Mouse (Mus musculus): ENCODE data around the gene Sh3gl2. TPM values are rescaled to one million over a fixed set of nuclear protein-coding genes. Genes with fewer than 3 reads are reported as not detected.
A peak's percentile ranks its signal among the peaks of the same experiment; 100 is the strongest.

The Sh3gl2 gene
- polyA plus RNA-seq, 1 experiment from 2014 or later, result 112 TPM

GRCm38 (mm10) chr4:85205636-85206211, 798 bp downstream of the Sh3gl2 start:
- H3K9ac ChIP-seq, result peak overlapping the region; percentile 77
- H3K36me3 ChIP-seq, result no peaks in the 10 kb centered on the region
- WGBS, result under 1% methylated on average over 43 of the region's 43 CpGs

GRCm38 (mm10) chr4:85206675-85207400, 1.9 kb downstream of the Sh3gl2 start:
- ATAC-seq (ENCODE audit: low FRiP score, low read depth), result no peak
- 45% methylated on average over 3 of the region's 3 CpGs for WGBS
- Histone ChIP-seq H3K9ac (no peak overlapping the region), H3K36me3 (no peaks in the 10 kb centered on the region), H3K9me3 (no peaks in the 10 kb centered on the region), H3K4me1 (replicated peaks) (peaks cover 17% of the 10 kb centered on the region), H3K27ac (replicated peaks) (no peak overlapping the region), H3K27me3 (0 out of 2 replicates have a peak, but pooled peaks cover 7% of the 10 kb centered on the region), H3K4me2 (peak overlapping the region; percentile 96), H3K4me3 (peak overlapping the region; percentile 22)

More at GRCm38 (mm10) chr4:85205636-85206211, 798 bp downstream of the Sh3gl2 start:
- Histone ChIP-seq H3K27ac (replicated peaks) (peak overlapping the region; percentile 93), H3K4me2 (peak overlapping the region; percentile 96), H3K4me1 (replicated peaks) (peaks cover 17% of the 10 kb centered on the region), H3K4me3 (peak overlapping the region; percentile 66), H3K9me3 (no peaks in the 10 kb centered on the region), H3K27me3 (0 out of 2 replicates have a peak, but pooled peaks cover 7% of the 10 kb centered on the region)
- ATAC-seq (ENCODE audit: low FRiP score, low read depth), result peak; percentile 80

GRCm38 (mm10) chr4:85207515-85207914, 2.6 kb downstream of the Sh3gl2 start:
- H3K27ac ChIP-seq (replicated peaks), result no peak overlapping the region
- H3K9ac ChIP-seq, result no peak overlapping the region
- 91% methylated on average over 9 of the region's 9 CpGs for WGBS
- ATAC-seq (ENCODE audit: low FRiP score, low read depth), result no peak
- H3K4me3 ChIP-seq, result no peak overlapping the region
- 0 out of 2 replicates have a peak, but pooled peaks cover 7% of the 10 kb centered on the region for H3K27me3 ChIP-seq
- peak overlapping the region; percentile 96; the same call in 1 of the 2 replicates for H3K4me2 ChIP-seq
- H3K36me3 ChIP-seq, result no peaks in the 10 kb centered on the region
- no peaks in the 10 kb centered on the region for H3K9me3 ChIP-seq
- H3K4me1 ChIP-seq (replicated peaks), result peaks cover 17% of the 10 kb centered on the region

GRCm38 (mm10) chr4:85208531-85208930, 3.6 kb downstream of the Sh3gl2 start:
- no peak overlapping the region for H3K9ac ChIP-seq
- no peak overlapping the region for H3K27ac ChIP-seq (replicated peaks)
- H3K36me3 ChIP-seq, result no peaks in the 10 kb centered on the region
- 0 out of 2 replicates have a peak, but pooled peaks cover 3% of the 10 kb centered on the region for H3K27me3 ChIP-seq
- H3K4me3 ChIP-seq, result no peak overlapping the region
- peaks cover 17% of the 10 kb centered on the region for H3K4me1 ChIP-seq (replicated peaks)
- no peaks in the 10 kb centered on the region for H3K9me3 ChIP-seq
- WGBS, result 79% methylated on average over 1 of the region's 1 CpGs
- H3K4me2 ChIP-seq, result no peak overlapping the region
- ATAC-seq (ENCODE audit: low FRiP score, low read depth), result no peak

GRCm38 (mm10) chr4:85210953-85211352, 6.0 kb downstream of the Sh3gl2 start:
- Histone ChIP-seq H3K4me1 (replicated peaks) (peaks cover 15% of the 10 kb centered on the region), H3K27me3 (no peaks in the 10 kb centered on the region), H3K4me3 (no peak overlapping the region), H3K9ac (no peak overlapping the region), H3K4me2 (no peak overlapping the region), H3K36me3 (no peaks in the 10 kb centered on the region), H3K9me3 (no peaks in the 10 kb centered on the region), H3K27ac (replicated peaks) (no peak overlapping the region)
- no peak for ATAC-seq (ENCODE audit: low FRiP score, low read depth)
- WGBS, result 86% methylated on average over 3 of the region's 3 CpGs

- Histone ChIP-seq H3K4me3 (no peak overlapping the region), H3K4me2 (no peak overlapping the region), H3K4me1 (replicated peaks) (no peaks in the 10 kb centered on the region), H3K9ac (no peak overlapping the region), H3K27me3 (no peaks in the 10 kb centered on the region), H3K9me3 (no peaks in the 10 kb centered on the region), H3K36me3 (no peaks in the 10 kb centered on the region), H3K27ac (replicated peaks) (no peak overlapping the region)
- WGBS, result 86% methylated on average over 4 of the region's 4 CpGs
- no peak for ATAC-seq (ENCODE audit: low FRiP score, low read depth)
Observed at GRCm38 (mm10) chr4:85217003-85217402, 12.1 kb downstream of the Sh3gl2 start.

- H3K9ac ChIP-seq, result no peak overlapping the region
- no peak for ATAC-seq (ENCODE audit: low FRiP score, low read depth)
- WGBS, result 72% methylated on average over 5 of the region's 5 CpGs
Observed at GRCm38 (mm10) chr4:85222716-85223115, 17.8 kb downstream of the Sh3gl2 start.

GRCm38 (mm10) chr4:85226731-85227130, 21.8 kb downstream of the Sh3gl2 start:
- no peak for ATAC-seq (ENCODE audit: low FRiP score, low read depth)
- Histone ChIP-seq H3K4me3 (no peak overlapping the region), H3K4me2 (no peak overlapping the region), H3K27me3 (no peaks in the 10 kb centered on the region), H3K9me3 (no peaks in the 10 kb centered on the region), H3K4me1 (replicated peaks) (0 out of 2 replicates have a peak, but pooled peaks cover 4% of the 10 kb centered on the region), H3K27ac (replicated peaks) (no peak overlapping the region), H3K9ac (no peak overlapping the region), H3K36me3 (no peaks in the 10 kb centered on the region)
- WGBS, result 85% methylated on average over 5 of the region's 5 CpGs

More at GRCm38 (mm10) chr4:85222716-85223115, 17.8 kb downstream of the Sh3gl2 start:
- no peaks in the 10 kb centered on the region for H3K4me1 ChIP-seq (replicated peaks)
- H3K4me2 ChIP-seq, result no peak overlapping the region
- H3K27me3 ChIP-seq, result no peaks in the 10 kb centered on the region
- no peak overlapping the region for H3K4me3 ChIP-seq
- H3K36me3 ChIP-seq, result no peaks in the 10 kb centered on the region
- no peaks in the 10 kb centered on the region for H3K9me3 ChIP-seq
- no peak overlapping the region for H3K27ac ChIP-seq (replicated peaks)

GRCm38 (mm10) chr4:85227664-85228588, 23.0 kb downstream of the Sh3gl2 start:
- H3K9ac ChIP-seq, result no peak overlapping the region
- no peak overlapping the region for H3K4me3 ChIP-seq
- ATAC-seq (ENCODE audit: low FRiP score, low read depth), result no peak
- WGBS, result 79% methylated on average over 9 of the region's 9 CpGs
- no peaks in the 10 kb centered on the region for H3K9me3 ChIP-seq
- peaks cover 13% of the 10 kb centered on the region for H3K4me1 ChIP-seq (replicated peaks)
- H3K4me2 ChIP-seq, result no peak overlapping the region
- no peaks in the 10 kb centered on the region for H3K36me3 ChIP-seq
- no peaks in the 10 kb centered on the region for H3K27me3 ChIP-seq
- H3K27ac ChIP-seq (replicated peaks), result no peak overlapping the region

- Histone ChIP-seq H3K27me3 (no peaks in the 10 kb centered on the region), H3K36me3 (no peaks in the 10 kb centered on the region), H3K27ac (replicated peaks) (no peak overlapping the region), H3K9me3 (no peaks in the 10 kb centered on the region), H3K4me2 (no peak overlapping the region), H3K4me3 (no peak overlapping the region), H3K9ac (no peak overlapping the region), H3K4me1 (replicated peaks) (peaks cover 16% of the 10 kb centered on the region)
- no peak for ATAC-seq (ENCODE audit: low FRiP score, low read depth)
- WGBS, result 80% methylated on average over 5 of the region's 5 CpGs
Observed at GRCm38 (mm10) chr4:85228589-85228948, 23.6 kb downstream of the Sh3gl2 start.

- Histone ChIP-seq H3K4me3 (no peak overlapping the region), H3K9ac (no peak overlapping the region), H3K4me2 (peak overlapping the region; percentile 5; the same call in 1 of the 2 replicates), H3K36me3 (no peaks in the 10 kb centered on the region), H3K9me3 (no peaks in the 10 kb centered on the region), H3K27me3 (no peaks in the 10 kb centered on the region), H3K27ac (replicated peaks) (peak overlapping the region; percentile 54), H3K4me1 (replicated peaks) (peaks cover 20% of the 10 kb centered on the region)
- WGBS, result 60% methylated on average over 14 of the region's 14 CpGs
- peak; percentile 74; the same call in 1 of the 2 replicates for ATAC-seq (ENCODE audit: low FRiP score, low read depth)
Observed at GRCm38 (mm10) chr4:85232386-85233381, 27.8 kb downstream of the Sh3gl2 start.

All from hindbrain, embryonic 15.5 days (tissue).